Mouse (Mus musculus) CH12.LX (cell line): ENCODE results near the gene Pnpla8. TPM values are rescaled to one million over a fixed set of nuclear protein-coding genes. Genes with fewer than 3 reads are reported as not detected.

Experiments
- DNase-seq: peaks from one replicate; pipeline ENCODE4 v3.0.0-alpha.2; 2013; ENCODE audit errors: extremely low read depth
- H3K27ac ChIP-seq: 2 replicates; pipeline ENCODE4 v1.5.1; 2012; ENCODE audit warnings: low read depth, mild to moderate bottlenecking, control low read depth, moderate library complexity; ENCODE audit not compliant: insufficient read depth
- H3K27me3 ChIP-seq: replicated peaks from 2 replicates; pipeline ENCODE3; 2012; ENCODE audit warnings: inconsistent platforms
- H3K36me3 ChIP-seq, 2 experiments: replicated peaks in 1 of 2; 2 replicates each; pipeline versions ENCODE3 to v1.6.1; 2012; ENCODE audit warnings: inconsistent platforms in 1 of 2, low read length in 1 of 2, mild to moderate bottlenecking in 1 of 2, mixed read lengths in 1 of 2, moderate library complexity in 1 of 2; ENCODE audit not compliant: control insufficient read depth in 1 of 2, insufficient read depth in 1 of 2
- H3K4me1 ChIP-seq, 2 experiments: 2 replicates each; pipeline ENCODE4 v1.6.1; 2012; ENCODE audit warnings: inconsistent platforms in 1 of 2, moderate library complexity in 1 of 2; ENCODE audit not compliant: insufficient read depth in 2 of 2, control insufficient read depth in 1 of 2
- H3K4me2 ChIP-seq: 2 replicates; pipeline ENCODE4 v1.6.1; 2012; ENCODE audit warnings: low read depth, mild to moderate bottlenecking, control low read depth; ENCODE audit not compliant: poor library complexity, insufficient read depth, severe bottlenecking
- H3K4me3 ChIP-seq, 3 experiments: fragments of 150-350 bp in 1 of 3; sonication (generic) in 1 of 3; replicated peaks in 1 of 3; 2 replicates each; pipeline versions ENCODE3 to v1.5.1; 2011 to 2012; ENCODE audit warnings: low read depth in 2 of 3, low read length in 2 of 3, mild to moderate bottlenecking in 2 of 3, moderate library complexity in 2 of 3, control low read depth in 1 of 3, improper control_type of control experiment in 1 of 3, inconsistent platforms in 1 of 3, mixed read lengths in 1 of 3; ENCODE audit not compliant: poor library complexity in 1 of 3
- H3K79me2 ChIP-seq: replicated peaks from 2 replicates; pipeline ENCODE4 v1.6.1; 2012; ENCODE audit warnings: mild to moderate bottlenecking, moderate library complexity; ENCODE audit not compliant: control insufficient read depth, poor library complexity, insufficient read depth, severe bottlenecking; ENCODE audit errors: extremely low read depth
- H3K9ac ChIP-seq: 2 replicates; pipeline ENCODE4 v1.6.1; 2012; ENCODE audit warnings: low read depth, mild to moderate bottlenecking, control low read depth, moderate library complexity; ENCODE audit not compliant: insufficient read depth
- H3K9me3 ChIP-seq: replicated peaks from 2 replicates; pipeline ENCODE3; 2012; ENCODE audit warnings: low read length, inconsistent platforms, mixed read lengths
- CHD2 ChIP-seq: IDR thresholded peaks from 2 replicates; pipeline ENCODE4 v1.6.1; 2011; ENCODE audit warnings: low read length, improper control_type of control experiment
- CTCF ChIP-seq, 2 experiments: IDR thresholded peaks in 1 of 2; conservative IDR thresholded peaks in 1 of 2; 2 replicates each; pipeline ENCODE4 v1.5.1; 2011 to 2012; ENCODE audit warnings: low read depth in 2 of 2, low read length in 2 of 2, improper control_type of control experiment in 1 of 2, inconsistent platforms in 1 of 2, mild to moderate bottlenecking in 1 of 2, moderate library complexity in 1 of 2
- E2F4 ChIP-seq: IDR thresholded peaks from 2 replicates; pipeline ENCODE4 v1.6.1; 2011; ENCODE audit warnings: low read depth, low read length, improper control_type of control experiment; ENCODE audit not compliant: insufficient replicate concordance
- ELF1 ChIP-seq: IDR thresholded peaks from 2 replicates; pipeline ENCODE4 v1.6.1; 2014; ENCODE audit warnings: low read depth, mild to moderate bottlenecking, inconsistent platforms, low read length, improper control_type of control experiment
- EP300 ChIP-seq: IDR thresholded peaks from 2 replicates; pipeline ENCODE4 v1.6.1; 2011; ENCODE audit warnings: low read length, improper control_type of control experiment
- GABPA ChIP-seq: IDR thresholded peaks from 2 replicates; pipeline ENCODE4 v1.6.1; 2012; ENCODE audit warnings: low read depth, low read length, improper control_type of control experiment, inconsistent platforms; ENCODE audit not compliant: insufficient replicate concordance
- IRF4 ChIP-seq: IDR thresholded peaks from 2 replicates; pipeline ENCODE4 v1.6.1; 2014; ENCODE audit warnings: low read depth, mild to moderate bottlenecking, inconsistent platforms, low read length, improper control_type of control experiment
- JUND ChIP-seq: conservative IDR thresholded peaks from 2 replicates; pipeline ENCODE4 v1.6.1; 2011; ENCODE audit warnings: low read depth, low read length, improper control_type of control experiment
- MAFK ChIP-seq: IDR thresholded peaks from 2 replicates; pipeline ENCODE4 v1.6.1; 2011; ENCODE audit warnings: low read length, improper control_type of control experiment; ENCODE audit not compliant: insufficient replicate concordance
- MAX ChIP-seq: IDR thresholded peaks from 2 replicates; pipeline ENCODE4 v1.6.1; 2011; ENCODE audit warnings: low read length, improper control_type of control experiment
- MAZ ChIP-seq: IDR thresholded peaks from 2 replicates; pipeline ENCODE4 v1.6.1; 2012; ENCODE audit warnings: low read depth, mild to moderate bottlenecking, inconsistent platforms, low read length, improper control_type of control experiment, moderate library complexity
- MEF2A ChIP-seq: IDR thresholded peaks from 2 replicates; pipeline ENCODE4 v1.6.1; 2014; ENCODE audit warnings: low read depth, mild to moderate bottlenecking, inconsistent platforms, low read length, improper control_type of control experiment, borderline replicate concordance
- MYC ChIP-seq: IDR thresholded peaks from 2 replicates; pipeline ENCODE4 v1.6.1; 2011; ENCODE audit warnings: low read depth, mild to moderate bottlenecking, improper control_type of control experiment, low read length
- NELFE ChIP-seq: IDR thresholded peaks from 2 replicates; pipeline ENCODE4 v1.6.1; 2011; ENCODE audit warnings: low read depth, low read length, improper control_type of control experiment
- PAX5 ChIP-seq: IDR thresholded peaks from 2 replicates; pipeline ENCODE4 v1.6.1; 2012; ENCODE audit warnings: low read length, inconsistent platforms, mixed read lengths
- POLR2A ChIP-seq: IDR thresholded peaks from 2 replicates; pipeline ENCODE4 v1.6.1; 2011; ENCODE audit warnings: low read depth, mild to moderate bottlenecking, improper control_type of control experiment, low read length
- POLR2AphosphoS2 ChIP-seq: IDR thresholded peaks from 2 replicates; pipeline ENCODE4 v1.6.1; 2011; ENCODE audit warnings: low read depth, low read length, improper control_type of control experiment
- RAD21 ChIP-seq: IDR thresholded peaks from 2 replicates; pipeline ENCODE4 v1.6.1; 2011; ENCODE audit warnings: low read depth, mild to moderate bottlenecking, low read length, improper control_type of control experiment, moderate library complexity
- SIN3A ChIP-seq: IDR thresholded peaks from 2 replicates; pipeline ENCODE4 v1.6.1; 2012; ENCODE audit warnings: low read length, improper control_type of control experiment, inconsistent platforms
- SMC3 ChIP-seq: IDR thresholded peaks from 2 replicates; pipeline ENCODE4 v1.6.1; 2011; ENCODE audit warnings: low read depth, low read length, improper control_type of control experiment
- TCF12 ChIP-seq: IDR thresholded peaks from 2 replicates; pipeline ENCODE4 v1.6.1; 2014; ENCODE audit warnings: low read depth, mild to moderate bottlenecking, inconsistent platforms, low read length, improper control_type of control experiment
- ZC3H11A ChIP-seq: IDR thresholded peaks from 2 replicates; pipeline ENCODE4 v1.6.1; 2012; ENCODE audit warnings: low read depth, mild to moderate bottlenecking, inconsistent platforms, low read length, improper control_type of control experiment
- dilution Hi-C: fragments of 300-500 bp; cut with MboI; formaldehyde crosslinking; loops from 2 replicates; pipeline ENCODE4 v1.14.3; 2020; ENCODE audit warnings: low sequenced_read_pairs; ENCODE audit not compliant: extremely low pct_unique_long_range_greater_than_20kb, extremely low pct_ligation_motif_present
- in situ Hi-C: fragments of 300-500 bp; cut with MboI; formaldehyde crosslinking; loops from 3 replicates; pipeline ENCODE4 v1.14.3; 2019; ENCODE audit warnings: low sequenced_read_pairs, low pct_ligation_motif_present, low pct_unique_long_range_greater_than_20kb, mixed read lengths
- polyA plus RNA-seq: library from polyadenylated mRNA; unstranded; fragments of >175 nt; gene quantifications from 2 replicates; pipeline ENCODE4 v1.2.1, GENCODE M21; 2012; ENCODE audit warnings: low read depth; ENCODE audit not compliant: insufficient read length
- total RNA-seq, 2 experiments: library from RNA; depleted of rRNA; stranded (reverse); fragments of 300-350 nt in 1 of 2; fragments of >200 nt in 1 of 2; gene quantifications; 2 replicates each; pipeline ENCODE4 v1.2.3; 2012 to 2014

The Pnpla8 gene
- total and polyA plus RNA-seq, 3 experiments = 32.3 to 129 (median 63.7) TPM

GRCm38 (mm10) chr12:44242407-44242806 is 21.2 kb downstream of the Pnpla8 start:
- Histone ChIP-seq H3K4me1 (peaks cover 14 to 50% of the 10 kb centered on the region in 2 experiments), H3K9me3 (no peaks in the 10 kb centered on the region), H3K4me3 (no peak overlapping the region), H3K27ac (no peak overlapping the region), H3K79me2 (no peaks in the 10 kb centered on the region), H3K4me2 (no peak overlapping the region), H3K36me3 (no peaks in the 10 kb centered on the region), H3K27me3 (no peaks in the 10 kb centered on the region), H3K9ac (no peak overlapping the region)
- in situ Hi-C loops (no loop called here), dilution Hi-C loops (no loop called here)
- DNase-seq = no peak
- no peak for TF ChIP-seq CTCF (conservative IDR thresholded peaks at IDR 0.05 in 1 of 2, IDR thresholded peaks at IDR 0.05 in 1 of 2; ENCODE audit: low read depth in 2 of 2, low read length in 2 of 2)
- no peak for TF ChIP-seq JUND
- no peak for TF ChIP-seq MAFK
- no peak for TF ChIP-seq PAX5
- no peak for TF ChIP-seq MYC
- TF ChIP-seq EP300 = no peak
- TF ChIP-seq GABPA = no peak
- TF ChIP-seq ZC3H11A = no peak
- TF ChIP-seq ELF1 = no peak
- TF ChIP-seq E2F4 = no peak

DNA sequence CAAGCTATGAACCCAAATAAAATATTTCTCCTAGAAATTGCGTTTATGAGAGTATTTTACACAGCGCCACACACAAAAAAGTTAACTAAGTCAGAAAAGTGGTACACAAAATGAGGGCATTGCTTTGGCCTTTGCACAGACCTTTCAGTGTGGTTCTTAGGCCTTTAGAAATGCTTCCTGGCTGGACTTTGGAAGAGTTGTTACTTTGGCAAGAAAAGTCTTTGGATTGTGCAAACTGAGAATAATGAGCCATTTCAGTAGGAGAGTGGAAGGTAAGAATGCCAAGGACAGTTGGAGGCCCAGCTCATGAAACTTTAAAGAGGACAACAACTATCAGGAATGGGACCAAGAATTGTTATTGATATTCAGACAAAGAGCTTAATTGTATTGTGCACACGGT is 24.6 kb downstream of the Pnpla8 start:
- Histone ChIP-seq H3K4me3 (no peak overlapping the region), H3K9ac (no peak overlapping the region), H3K79me2 (no peaks in the 10 kb centered on the region), H3K4me2 (no peak overlapping the region), H3K36me3 (no peaks in the 10 kb centered on the region), H3K4me1 (peaks cover 10 to 34% of the 10 kb centered on the region in 2 experiments), H3K27ac (no peak overlapping the region), H3K27me3 (no peaks in the 10 kb centered on the region), H3K9me3 (no peaks in the 10 kb centered on the region)
- dilution Hi-C loops = no loop called here
- DNase-seq = no peak
- in situ Hi-C loops = no loop called here
- TF ChIP-seq ZC3H11A = no peak
- TF ChIP-seq MYC = no peak
- no peak for TF ChIP-seq MAFK
- no peak for TF ChIP-seq E2F4
- TF ChIP-seq MEF2A = no peak
- no peak for TF ChIP-seq MAX
- no peak for TF ChIP-seq POLR2AphosphoS2
- no peak for TF ChIP-seq NELFE
- TF ChIP-seq JUND = no peak
- TF ChIP-seq GABPA = no peak
- TF ChIP-seq CHD2 = no peak
- TF ChIP-seq TCF12 = no peak
- no peak for TF ChIP-seq IRF4
- TF ChIP-seq POLR2A = no peak
- TF ChIP-seq RAD21 = no peak
- no peak for TF ChIP-seq ELF1
- TF ChIP-seq SIN3A = no peak
- no peak for TF ChIP-seq MAZ
- TF ChIP-seq SMC3 = no peak
